Mouse (Mus musculus): ENCODE results near the gene Olfr548-ps1. TPM values are rescaled to one million over a fixed set of nuclear protein-coding genes. Genes with fewer than 3 reads are reported as not detected.

The Olfr548-ps1 gene
- polyA plus RNA-seq, 1 experiment, result not detected

DNA sequence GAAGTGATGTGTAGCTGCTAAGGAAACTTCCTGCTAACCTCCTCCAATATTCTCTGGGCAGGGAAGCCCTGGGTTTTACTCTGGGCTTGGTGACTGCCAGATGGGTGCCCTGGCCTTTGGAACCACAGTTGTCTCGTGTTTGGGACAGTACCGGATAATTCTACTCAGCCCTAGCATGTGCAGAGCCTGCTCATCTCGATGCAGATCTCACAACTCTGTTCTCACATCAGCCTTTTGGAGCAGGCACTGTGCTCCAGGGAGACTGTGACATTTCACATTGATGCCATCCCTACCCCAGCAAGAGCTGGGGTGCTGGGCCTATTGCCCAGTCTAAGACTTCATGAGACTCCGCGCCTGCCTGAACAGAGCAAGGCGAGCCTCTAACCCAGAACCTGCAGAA lies 32.0 kb upstream of the Olfr548-ps1 start:
- Histone ChIP-seq H3K4me3 (ENCODE audit: low read depth, low read length) (no peak overlapping the region), H3K9ac (ENCODE audit: low read depth, poor library complexity, severe bottlenecking) (no peak overlapping the region), H3K9me3 (replicated peaks; ENCODE audit: control insufficient read depth, insufficient read depth, low read length, poor library complexity, severe bottlenecking) (no peaks in the 10 kb centered on the region), H3K4me1 (ENCODE audit: control insufficient read depth, insufficient read depth, low read length) (no peaks in the 10 kb centered on the region), H3K36me3 (ENCODE audit: control insufficient read depth, insufficient read depth, low read length, poor library complexity, severe bottlenecking) (no peaks in the 10 kb centered on the region), H3K27ac (ENCODE audit: insufficient read depth, low read length) (no peak overlapping the region), H3K27me3 (ENCODE audit: control insufficient read depth, insufficient read depth, low read length, poor library complexity, severe bottlenecking) (no peaks in the 10 kb centered on the region; the same call in 1 of the 2 replicates)
- TF ChIP-seq CTCF (IDR thresholded peaks at IDR 0.05; ENCODE audit: low read depth, low read length) (no peak), POLR2A (IDR thresholded peaks at IDR 0.05; ENCODE audit: insufficient read depth, low read length) (no peak), EP300 (IDR thresholded peaks at IDR 0.05; ENCODE audit: insufficient read depth, low read depth, low read length) (no peak)

DNA sequence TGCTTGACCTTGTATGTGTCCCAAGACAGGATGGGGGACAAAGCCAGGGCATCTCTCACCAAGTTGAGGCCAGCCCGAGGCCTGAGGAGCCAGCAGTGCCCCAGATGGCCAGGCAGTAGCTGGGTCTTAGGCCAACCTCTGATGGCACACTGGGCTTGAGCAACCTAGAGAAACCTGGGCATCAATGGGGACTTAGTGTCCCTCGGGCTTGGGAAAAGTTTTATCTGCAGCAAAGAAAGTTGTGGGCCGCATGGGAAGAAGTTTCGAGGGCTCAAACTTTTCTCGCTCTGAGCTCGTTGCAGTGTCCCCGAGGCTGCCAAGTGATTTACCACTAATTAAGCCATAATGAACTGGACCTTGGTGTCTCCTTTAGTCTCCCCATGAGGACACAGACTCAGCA lies 31.0 kb upstream of the Olfr548-ps1 start:
- TF ChIP-seq POLR2A (IDR thresholded peaks at IDR 0.05; ENCODE audit: insufficient read depth, low read length), result no peak
- TF ChIP-seq EP300 (IDR thresholded peaks at IDR 0.05; ENCODE audit: insufficient read depth, low read depth, low read length), result no peak
- TF ChIP-seq CTCF (IDR thresholded peaks at IDR 0.05; ENCODE audit: low read depth, low read length), result no peak
- Histone ChIP-seq H3K4me1 (ENCODE audit: control insufficient read depth, insufficient read depth, low read length) (no peaks in the 10 kb centered on the region), H3K9me3 (replicated peaks; ENCODE audit: control insufficient read depth, insufficient read depth, low read length, poor library complexity, severe bottlenecking) (no peaks in the 10 kb centered on the region), H3K9ac (ENCODE audit: low read depth, poor library complexity, severe bottlenecking) (no peak overlapping the region), H3K27me3 (ENCODE audit: control insufficient read depth, insufficient read depth, low read length, poor library complexity, severe bottlenecking) (no peaks in the 10 kb centered on the region; the same call in 1 of the 2 replicates), H3K36me3 (ENCODE audit: control insufficient read depth, insufficient read depth, low read length, poor library complexity, severe bottlenecking) (no peaks in the 10 kb centered on the region), H3K27ac (ENCODE audit: insufficient read depth, low read length) (no peak overlapping the region), H3K4me3 (ENCODE audit: low read depth, low read length) (no peak overlapping the region)

GRCm38 (mm10) chr7:102511927-102512326 lies 28.8 kb upstream of the Olfr548-ps1 start:
- Histone ChIP-seq H3K27me3 (ENCODE audit: control insufficient read depth, insufficient read depth, low read length, poor library complexity, severe bottlenecking) (no peaks in the 10 kb centered on the region; the same call in 1 of the 2 replicates), H3K36me3 (ENCODE audit: control insufficient read depth, insufficient read depth, low read length, poor library complexity, severe bottlenecking) (no peaks in the 10 kb centered on the region), H3K9ac (ENCODE audit: low read depth, poor library complexity, severe bottlenecking) (no peak overlapping the region), H3K4me3 (ENCODE audit: low read depth, low read length) (no peak overlapping the region), H3K4me1 (ENCODE audit: control insufficient read depth, insufficient read depth, low read length) (no peaks in the 10 kb centered on the region), H3K9me3 (replicated peaks; ENCODE audit: control insufficient read depth, insufficient read depth, low read length, poor library complexity, severe bottlenecking) (no peaks in the 10 kb centered on the region), H3K27ac (ENCODE audit: insufficient read depth, low read length) (no peak overlapping the region)
- TF ChIP-seq CTCF (IDR thresholded peaks at IDR 0.05; ENCODE audit: low read depth, low read length), result no peak
- TF ChIP-seq POLR2A (IDR thresholded peaks at IDR 0.05; ENCODE audit: insufficient read depth, low read length), result no peak
- no peak for TF ChIP-seq EP300 (IDR thresholded peaks at IDR 0.05; ENCODE audit: insufficient read depth, low read depth, low read length)

- H3K36me3 ChIP-seq (ENCODE audit: control insufficient read depth, insufficient read depth, low read length, poor library complexity, severe bottlenecking), result no peaks in the 10 kb centered on the region
- H3K9ac ChIP-seq (ENCODE audit: low read depth, poor library complexity, severe bottlenecking), result peak overlapping the region; percentile 65
- H3K4me3 ChIP-seq (ENCODE audit: low read depth, low read length), result peak overlapping the region; percentile 67
- H3K9me3 ChIP-seq (replicated peaks; ENCODE audit: control insufficient read depth, insufficient read depth, low read length, poor library complexity, severe bottlenecking), result no peaks in the 10 kb centered on the region
- TF ChIP-seq POLR2A (IDR thresholded peaks at IDR 0.05; ENCODE audit: insufficient read depth, low read length) (no peak), CTCF (IDR thresholded peaks at IDR 0.05; ENCODE audit: low read depth, low read length) (peak; percentile 71)
- no peak overlapping the region for H3K27ac ChIP-seq (ENCODE audit: insufficient read depth, low read length)
- no peaks in the 10 kb centered on the region for H3K4me1 ChIP-seq (ENCODE audit: control insufficient read depth, insufficient read depth, low read length)
- no peaks in the 10 kb centered on the region; the same call in 1 of the 2 replicates for H3K27me3 ChIP-seq (ENCODE audit: control insufficient read depth, insufficient read depth, low read length, poor library complexity, severe bottlenecking)
These were observed 27.8 kb upstream of the Olfr548-ps1 start for GRCm38 (mm10) chr7:102512814-102513435.

DNA sequence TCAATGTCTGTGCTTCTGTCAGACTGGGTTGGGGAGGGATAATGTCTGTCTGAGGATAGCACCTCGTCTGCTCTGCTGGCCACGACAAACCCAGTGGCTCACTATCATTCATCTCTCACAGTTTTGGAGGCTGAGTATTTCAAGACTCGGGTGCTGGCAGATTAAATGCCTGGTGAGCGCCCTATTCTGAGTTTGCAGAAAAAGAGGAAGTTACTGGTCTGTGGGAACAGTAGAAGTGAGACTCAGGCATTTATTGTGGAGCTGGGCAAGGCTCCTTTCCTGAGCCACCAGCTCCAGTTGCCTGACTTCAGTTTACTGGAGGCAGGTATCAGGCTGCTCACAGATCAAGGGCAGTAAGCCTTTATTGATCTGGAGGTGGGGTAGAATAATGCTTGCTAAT lies 26.6 kb upstream of the Olfr548-ps1 start:
- Histone ChIP-seq H3K4me3 (ENCODE audit: low read depth, low read length) (no peak overlapping the region), H3K27me3 (ENCODE audit: control insufficient read depth, insufficient read depth, low read length, poor library complexity, severe bottlenecking) (no peaks in the 10 kb centered on the region; the same call in 1 of the 2 replicates), H3K4me1 (ENCODE audit: control insufficient read depth, insufficient read depth, low read length) (no peaks in the 10 kb centered on the region), H3K9ac (ENCODE audit: low read depth, poor library complexity, severe bottlenecking) (no peak overlapping the region), H3K9me3 (replicated peaks; ENCODE audit: control insufficient read depth, insufficient read depth, low read length, poor library complexity, severe bottlenecking) (no peaks in the 10 kb centered on the region), H3K27ac (ENCODE audit: insufficient read depth, low read length) (no peak overlapping the region), H3K36me3 (ENCODE audit: control insufficient read depth, insufficient read depth, low read length, poor library complexity, severe bottlenecking) (no peaks in the 10 kb centered on the region)
- TF ChIP-seq EP300 (IDR thresholded peaks at IDR 0.05; ENCODE audit: insufficient read depth, low read depth, low read length) (no peak), CTCF (IDR thresholded peaks at IDR 0.05; ENCODE audit: low read depth, low read length) (no peak), POLR2A (IDR thresholded peaks at IDR 0.05; ENCODE audit: insufficient read depth, low read length) (no peak)

GRCm38 (mm10) chr7:102516261-102517050 lies 24.2 kb upstream of the Olfr548-ps1 start:
- H3K36me3 ChIP-seq (ENCODE audit: control insufficient read depth, insufficient read depth, low read length, poor library complexity, severe bottlenecking), result no peaks in the 10 kb centered on the region
- H3K27ac ChIP-seq (ENCODE audit: insufficient read depth, low read length), result no peak overlapping the region
- TF ChIP-seq EP300 (IDR thresholded peaks at IDR 0.05; ENCODE audit: insufficient read depth, low read depth, low read length), result no peak
- no peak for TF ChIP-seq CTCF (IDR thresholded peaks at IDR 0.05; ENCODE audit: low read depth, low read length)
- no peak for TF ChIP-seq POLR2A (IDR thresholded peaks at IDR 0.05; ENCODE audit: insufficient read depth, low read length)
- no peak overlapping the region for H3K4me3 ChIP-seq (ENCODE audit: low read depth, low read length)
- H3K4me1 ChIP-seq (ENCODE audit: control insufficient read depth, insufficient read depth, low read length), result no peaks in the 10 kb centered on the region
- H3K9me3 ChIP-seq (replicated peaks; ENCODE audit: control insufficient read depth, insufficient read depth, low read length, poor library complexity, severe bottlenecking), result no peaks in the 10 kb centered on the region
- H3K9ac ChIP-seq (ENCODE audit: low read depth, poor library complexity, severe bottlenecking), result no peak overlapping the region
- H3K27me3 ChIP-seq (ENCODE audit: control insufficient read depth, insufficient read depth, low read length, poor library complexity, severe bottlenecking), result no peaks in the 10 kb centered on the region; the same call in 1 of the 2 replicates
